Mouse (Mus musculus): ENCODE measurements around the gene Wdr53. TPM values are rescaled to one million over a fixed set of nuclear protein-coding genes. Genes with fewer than 3 reads are reported as not detected.

Gene Wdr53
- polyA plus RNA-seq (2017; shearing (Covaris generic)), result 10 to 100 TPM; 21.2 to 22.8 TPM

DNA sequence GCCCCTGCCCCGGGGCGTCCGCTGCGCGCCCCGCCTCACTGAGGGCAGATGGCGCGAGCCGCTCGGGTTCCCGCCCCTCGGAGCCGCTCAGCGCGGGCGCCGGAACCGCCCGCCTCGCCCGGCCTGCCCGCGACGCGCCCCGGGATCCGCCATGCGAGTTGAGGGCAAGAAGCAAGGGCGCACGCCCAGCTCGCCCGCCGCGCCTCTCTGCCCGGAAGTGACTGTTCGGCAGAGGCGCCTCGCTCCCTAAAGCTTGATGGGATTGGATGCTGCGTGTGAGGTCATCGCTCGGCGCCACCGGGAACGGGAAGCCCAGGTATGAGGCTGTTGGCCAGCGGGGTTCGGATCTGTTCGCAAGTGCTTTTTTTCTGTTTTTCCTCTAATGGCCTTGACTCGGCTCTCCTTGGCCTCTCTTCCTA lies at the start of gene Wdr53, which contains the start of gene Fbxo45:
TSS of gene Wdr53 (plus strand) at position 276 of the 419 bp plus-strand sequence.
TSS of gene Fbxo45 (minus strand) at position 207 of the 419 bp plus-strand sequence.

DNA sequence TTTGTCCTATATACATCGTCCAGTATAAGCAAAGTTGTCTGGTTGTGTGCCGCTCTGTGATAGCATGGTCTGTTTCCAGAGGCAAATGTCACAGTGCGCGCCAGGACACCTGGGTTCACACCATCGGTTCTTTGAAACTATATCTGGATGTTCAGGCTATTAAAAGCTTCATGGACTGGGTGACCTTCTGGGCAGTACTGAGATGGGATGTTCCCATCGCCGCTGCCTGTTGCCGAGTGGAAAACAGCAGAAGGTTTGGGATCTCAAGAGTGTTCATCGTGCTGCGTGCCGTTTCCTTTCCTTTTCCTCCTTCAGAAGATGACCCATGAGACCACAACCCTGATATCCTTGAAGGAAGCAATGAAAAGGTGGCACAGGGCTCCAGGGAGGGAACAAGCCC lies 24.3 kb downstream of the Wdr53 start, which contains the start of gene Smco1:
TSS of gene Smco1 (plus strand) at position 178 of the 400 bp plus-strand sequence.

DNA sequence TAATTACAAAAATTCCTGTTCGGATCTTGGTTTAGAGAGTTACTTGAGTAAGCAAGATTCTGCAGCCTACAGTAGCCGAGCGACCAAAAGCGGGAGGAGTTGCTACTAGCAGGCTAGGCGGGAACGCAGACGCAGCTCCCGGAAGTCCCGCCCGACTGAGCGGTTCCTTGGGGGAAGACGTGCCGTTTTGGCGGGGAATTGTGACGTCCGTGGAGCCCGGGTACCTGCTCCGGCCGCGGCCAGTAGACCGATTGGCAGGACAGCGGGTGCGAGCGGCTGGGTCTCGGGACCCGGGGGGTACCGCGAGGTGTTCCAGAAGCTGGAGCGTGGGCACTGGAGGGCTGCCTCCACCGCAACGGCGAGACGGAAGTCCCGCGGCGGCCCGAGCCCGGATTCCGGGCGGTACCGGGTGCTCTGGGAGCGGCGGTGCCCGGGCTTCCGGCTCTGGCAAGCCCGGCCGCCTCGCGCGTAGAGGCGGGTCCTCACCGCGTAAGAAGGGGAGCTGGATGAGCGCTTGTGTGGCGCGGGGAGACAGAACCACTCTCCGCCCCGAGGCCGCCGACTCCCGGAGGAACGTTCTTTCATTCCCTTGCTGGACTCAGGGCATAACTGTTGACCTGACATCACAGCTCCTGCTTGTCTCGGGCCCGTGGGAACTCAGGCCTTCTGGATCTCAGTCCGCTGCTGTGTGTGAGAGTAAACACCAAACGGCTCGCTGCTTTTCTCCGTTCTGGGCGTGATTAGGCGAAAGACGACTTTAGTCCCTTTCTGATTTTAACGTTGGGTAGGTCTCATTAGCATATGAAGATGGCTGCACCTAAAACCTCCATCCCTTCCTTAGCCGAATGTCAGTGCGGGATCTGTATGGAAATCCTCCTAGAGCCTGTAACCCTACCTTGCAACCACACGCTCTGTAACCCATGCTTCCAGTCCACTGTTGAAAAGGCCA lies 30.6 kb downstream of the Wdr53 start, which contains the start of gene Rnf168:
TSS of gene Rnf168 (plus strand) at position 152 of the 949 bp plus-strand sequence.

Other genes starting within 250 kb of the Wdr53 start
- gene Senp5, start 243.9 kb upstream of the Wdr53 start, polyA plus RNA-seq (2017; shearing (Covaris generic)), result 10 to 100 TPM; 17.3 to 18.6 TPM
- gene Pak2, start 167.9 kb upstream of the Wdr53 start, polyA plus RNA-seq (2017; shearing (Covaris generic)), result 100 to 1,000 TPM; 112 to 151 TPM
- 100 to 1,000 TPM; 182 to 209 TPM for gene Pigx, start 147.5 kb upstream of the Wdr53 start, polyA plus RNA-seq (2017; shearing (Covaris generic))
- gene Cep19, start 147.4 kb upstream of the Wdr53 start, polyA plus RNA-seq (2017; shearing (Covaris generic)), result 10 to 100 TPM; 35.7 to 42.3 TPM
- gene Nrros, start 81.6 kb upstream of the Wdr53 start, polyA plus RNA-seq (2017; shearing (Covaris generic)), result 10 to 100 TPM; 86.5 to 91.7 TPM
- gene Bex6, start 67.4 kb upstream of the Wdr53 start, polyA plus RNA-seq (2017; shearing (Covaris generic)), result under 1 TPM in 1 of 2 experiments, not detected in 1; 0.38 TPM
- 10 to 100 TPM; 16.9 to 17.0 TPM for gene Fbxo45, start 69 bp upstream of the Wdr53 start, polyA plus RNA-seq (2017; shearing (Covaris generic))
- gene Smco1, start 24.2 kb downstream of the Wdr53 start, polyA plus RNA-seq (2017; shearing (Covaris generic)), result under 1 TPM in 1 of 2 experiments, not detected in 1; 0.44 TPM
- gene Rnf168, start 30.2 kb downstream of the Wdr53 start, polyA plus RNA-seq (2017; shearing (Covaris generic)), result 10 to 100 TPM; 23.1 to 25.1 TPM
- 10 to 100 TPM; 17.8 to 21.4 TPM for gene Ubxn7, start 85.0 kb downstream of the Wdr53 start, polyA plus RNA-seq (2017; shearing (Covaris generic))
- gene Tm4sf19, start 153.3 kb downstream of the Wdr53 start, polyA plus RNA-seq (2017; shearing (Covaris generic)), result not detected
- gene Tctex1d2, start 172.5 kb downstream of the Wdr53 start, polyA plus RNA-seq (2017; shearing (Covaris generic)), result 1 to 10 TPM; 1.3 to 1.8 TPM
- 1 to 10 TPM; 6.8 to 9.6 TPM for gene Pcyt1a, start 183.7 kb downstream of the Wdr53 start, polyA plus RNA-seq (2017; shearing (Covaris generic))
- gene Slc51a, start 240.7 kb downstream of the Wdr53 start, polyA plus RNA-seq (2017; shearing (Covaris generic)), result not detected
- under 1 TPM in 1 of 2 experiments, not detected in 1; 0.16 TPM for gene Zdhhc19, start 249.0 kb downstream of the Wdr53 start, polyA plus RNA-seq (2017; shearing (Covaris generic))